Mouse (Mus musculus) kidney, postnatal 14 days (tissue): ENCODE data around the gene Nhej1.
A peak's percentile ranks its signal among the peaks of the same experiment; 100 is the strongest.

Experiments
- DNase-seq: peaks from one replicate; pipeline ENCODE4 v3.0.0; 2022; ENCODE audit warnings: mixed read lengths

The Nhej1 gene

DNA sequence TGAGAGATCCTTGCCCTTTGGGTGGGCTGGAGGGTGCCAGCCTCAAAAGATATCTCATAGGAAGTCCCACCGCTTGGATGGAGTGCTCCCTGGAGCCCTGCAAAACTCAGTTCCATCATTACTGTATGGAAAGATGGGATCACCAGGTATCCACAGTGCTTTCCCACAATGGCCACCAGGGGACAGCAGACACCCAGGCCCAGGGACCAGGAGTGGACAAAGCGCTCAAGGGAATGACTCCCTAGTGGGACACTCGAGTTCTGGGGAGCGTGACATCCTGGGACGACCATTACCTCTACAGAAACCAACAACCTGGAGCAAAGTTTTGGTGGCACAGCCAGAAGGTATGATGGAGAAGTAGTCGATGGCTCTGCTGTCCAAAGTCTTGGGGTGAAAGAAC lies 198.3 kb downstream of the Nhej1 start:
- peak; percentile 73 for DNase-seq

DNA sequence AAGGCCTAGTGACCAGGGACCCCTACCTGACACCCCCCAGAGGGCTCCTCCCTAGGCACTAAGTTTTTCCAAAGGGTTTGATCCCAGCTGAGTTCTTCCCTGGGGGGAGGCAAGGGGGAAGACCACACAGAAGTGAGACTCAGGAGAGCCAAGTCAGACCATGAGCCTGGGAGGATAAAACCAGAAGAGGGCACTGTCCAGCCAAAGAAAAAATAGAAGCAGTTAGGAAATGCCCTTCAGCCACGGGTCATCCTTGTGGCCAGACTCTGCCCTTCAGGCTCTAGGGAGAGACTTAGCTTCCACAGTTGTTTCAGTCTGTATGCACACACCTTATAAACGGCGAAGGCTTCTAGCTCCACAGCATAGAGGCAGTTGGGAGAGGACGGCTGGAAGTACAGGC lies 200.5 kb downstream of the Nhej1 start:
- DNase-seq, result no peak
